Mouse (Mus musculus) megakaryocyte, adult 5-6 weeks (primary cell): ENCODE data around the gene Ptk6. TPM values are rescaled to one million over a fixed set of nuclear protein-coding genes. Genes with fewer than 3 reads are reported as not detected.

ENCODE experiments used
- total RNA-seq, 2 experiments: library from RNA; stranded (forward) in 1 of 2; stranded (reverse) in 1 of 2; fragments of 153-499, 151-499 nt in 1 of 2; fragments of 221-1000, 200-1000 nt in 1 of 2; gene quantifications; 2 replicates each; pipeline versions ENCODE4 v1.2.3 to v1.2.4; 2015 to 2017

The Ptk6 gene
- total RNA-seq, 2 experiments from 2014 or later, result not detected

Other genes starting within 250 kb of the Ptk6 start
- gene Nkain4, start 248.1 kb downstream of the Ptk6 start, total RNA-seq (2015), result not detected in 2 replicates
- gene Nkain4, start 248.1 kb downstream of the Ptk6 start, total RNA-seq (2017), result not detected in 2 replicates
- 16.5 and 18.7 TPM in 2 replicates for gene Arfgap1, start 235.6 kb downstream of the Ptk6 start, total RNA-seq (2015)
- gene Arfgap1, start 235.6 kb downstream of the Ptk6 start, total RNA-seq (2017), result 34.8 and 35.0 TPM in 2 replicates
- 0.11 and 0.23 TPM in 2 replicates for gene Col20a1, start 216.3 kb downstream of the Ptk6 start, total RNA-seq (2015)
- gene Col20a1, start 216.3 kb downstream of the Ptk6 start, total RNA-seq (2017), result 0.18 and 0.28 TPM in 2 replicates
- gene Chrna4, start 159.2 kb downstream of the Ptk6 start, total RNA-seq (2015), result not detected in 2 replicates
- gene Chrna4, start 159.2 kb downstream of the Ptk6 start, total RNA-seq (2017), result not detected in 2 replicates
- not detected in 2 replicates for gene Kcnq2, start 67.5 kb downstream of the Ptk6 start, total RNA-seq (2015)
- not detected in 2 replicates for gene Kcnq2, start 67.5 kb downstream of the Ptk6 start, total RNA-seq (2017)
- not detected in 2 replicates for gene Eef1a2, start 45.8 kb downstream of the Ptk6 start, total RNA-seq (2015)
- gene Eef1a2, start 45.8 kb downstream of the Ptk6 start, total RNA-seq (2017), result not detected in 2 replicates
- gene Ppdpf, start 15.5 kb downstream of the Ptk6 start, total RNA-seq (2015), result 87.9 and 88.9 TPM in 2 replicates
- gene Ppdpf, start 15.5 kb downstream of the Ptk6 start, total RNA-seq (2017), result 55.7 and 56.1 TPM in 2 replicates
- gene Srms, start 10.4 kb upstream of the Ptk6 start, total RNA-seq (2015), result not detected in 2 replicates
- gene Srms, start 10.4 kb upstream of the Ptk6 start, total RNA-seq (2017), result not detected in 2 replicates
- gene Fndc11, start 17.2 kb upstream of the Ptk6 start, total RNA-seq (2015), result not detected in 2 replicates
- gene Fndc11, start 17.2 kb upstream of the Ptk6 start, total RNA-seq (2017), result not detected in 2 replicates
- 13.5 and 14.2 TPM in 2 replicates for gene Helz2, start 39.2 kb upstream of the Ptk6 start, total RNA-seq (2015)
- gene Helz2, start 39.2 kb upstream of the Ptk6 start, total RNA-seq (2017), result 11.0 and 14.6 TPM in 2 replicates
- gene Gmeb2, start 85.2 kb upstream of the Ptk6 start, total RNA-seq (2015), result 12.5 and 16.6 TPM in 2 replicates
- 13.4 and 23.9 TPM in 2 replicates for gene Gmeb2, start 85.2 kb upstream of the Ptk6 start, total RNA-seq (2017)
- gene Stmn3, start 111.7 kb upstream of the Ptk6 start, total RNA-seq (2015), result not detected in 2 replicates
- not detected in 2 replicates for gene Stmn3, start 111.7 kb upstream of the Ptk6 start, total RNA-seq (2017)
- 26.8 and 34.1 TPM in 2 replicates for gene Rtel1, start 117.0 kb upstream of the Ptk6 start, total RNA-seq (2015)
- 21.6 and 25.8 TPM in 2 replicates for gene Rtel1, start 117.0 kb upstream of the Ptk6 start, total RNA-seq (2017)
- gene Zgpat, start 162.1 kb upstream of the Ptk6 start, total RNA-seq (2015), result 4.9 and 7.9 TPM in 2 replicates
- 28.0 and 29.5 TPM in 2 replicates for gene Zgpat, start 162.1 kb upstream of the Ptk6 start, total RNA-seq (2017)
- gene Arfrp1, start 162.6 kb upstream of the Ptk6 start, total RNA-seq (2015), result 22.8 and 29.9 TPM in 2 replicates
- gene Arfrp1, start 162.6 kb upstream of the Ptk6 start, total RNA-seq (2017), result 37.2 and 43.3 TPM in 2 replicates
- 21.5 and 25.4 TPM in 2 replicates for gene Lime1, start 177.3 kb upstream of the Ptk6 start, total RNA-seq (2015)
- 20.4 and 28.9 TPM in 2 replicates for gene Lime1, start 177.3 kb upstream of the Ptk6 start, total RNA-seq (2017)